Mouse (Mus musculus): ENCODE measurements around the gene Fam19a2.

Gene Fam19a2

GRCm38 (mm10) chr10:123721952-123722460, 458.2 kb downstream of the Fam19a2 start:
- DNase-seq (ENCODE audit: low read depth, low spot score): no peak

- no peak for DNase-seq (ENCODE audit: low read depth, low spot score)
Observed at GRCm38 (mm10) chr10:123723641-123724040, 459.8 kb downstream of the Fam19a2 start.

GRCm38 (mm10) chr10:123748317-123748716, 484.5 kb downstream of the Fam19a2 start:
- DNase-seq (ENCODE audit: low read depth, low spot score): no peak

GRCm38 (mm10) chr10:123751676-123752280, 488.0 kb downstream of the Fam19a2 start:
- DNase-seq (ENCODE audit: low read depth, low spot score): no peak

- no peak for DNase-seq (ENCODE audit: low read depth, low spot score)
Observed at GRCm38 (mm10) chr10:123752755-123753154, 489.0 kb downstream of the Fam19a2 start.

GRCm38 (mm10) chr10:123753996-123754395, 490.2 kb downstream of the Fam19a2 start:
- DNase-seq (ENCODE audit: low read depth, low spot score): no peak

- no peak for DNase-seq (ENCODE audit: low read depth, low spot score)
Observed at GRCm38 (mm10) chr10:123789374-123789773, 525.6 kb downstream of the Fam19a2 start.
